ENCODE assay signal across 15 mouse cellular contexts in the genomic region with DNA sequence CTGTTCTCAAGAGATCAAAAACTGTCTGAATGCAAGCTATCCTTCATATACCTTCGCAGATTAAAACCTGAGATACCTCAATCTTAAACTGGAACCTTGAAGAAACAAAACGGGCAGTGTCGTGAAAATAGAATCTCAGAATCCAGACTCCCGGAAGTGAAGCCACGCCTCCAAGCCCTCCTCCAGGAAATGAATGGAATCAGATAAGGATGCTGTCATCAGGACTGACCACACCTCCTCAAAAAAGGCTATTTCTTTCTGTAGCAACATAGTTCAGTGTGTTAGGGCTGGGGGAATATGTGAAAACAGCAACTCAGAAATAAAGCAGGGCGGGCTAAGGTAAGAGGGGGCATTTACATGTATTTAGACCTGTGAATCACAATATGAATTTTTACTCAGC.
"Had no signal": no experiment of that assay in that cellular context is flagged by ENCODE, and none has a peak within 500 bp of the region (broad histone marks: within the 10 kb centered on the region; RNA-seq: fewer than 3 reads in every experiment).

No protein-coding gene starts in this region.

- H3K4me2 ChIP-seq: kidney, embryonic 15.5 days; limb, embryonic 13.5 days; midbrain, embryonic 12.5 days; neural tube, embryonic 13.5 days had no signal

- H3K27ac ChIP-seq: kidney, embryonic 15.5 days; limb, embryonic 13.5 days; liver, embryonic 14.5 days; midbrain, embryonic 12.5 days; neural tube, embryonic 13.5 days had no signal

- H3K4me3 ChIP-seq: kidney, embryonic 15.5 days; limb, embryonic 13.5 days; megakaryocyte, embryonic 14.5 days; midbrain, embryonic 12.5 days; neural tube, embryonic 13.5 days had no signal

- H3K9ac ChIP-seq: kidney, embryonic 15.5 days; limb, embryonic 13.5 days; liver, embryonic 14.5 days; midbrain, embryonic 12.5 days; neural tube, embryonic 13.5 days had no signal

- H3K27me3 ChIP-seq: kidney, embryonic 15.5 days; limb, embryonic 13.5 days; megakaryocyte, embryonic 14.5 days; neural tube, embryonic 13.5 days had no signal

- ATAC-seq: lung, postnatal 0 days; midbrain, embryonic 16.5 days had no signal

- DNase-seq: kidney, adult 2 months; kidney, postnatal 14 days; left cerebral cortex, postnatal 4 days; lung, adult 2 months; lung, postnatal 36 days; retina, postnatal 1 day; thymus, postnatal 14 days had no signal

- H3K9me3 ChIP-seq: kidney, embryonic 15.5 days; limb, embryonic 13.5 days; midbrain, embryonic 12.5 days; neural tube, embryonic 13.5 days had no signal

- H3K36me3 ChIP-seq: kidney, embryonic 15.5 days; limb, embryonic 13.5 days; midbrain, embryonic 12.5 days; neural tube, embryonic 13.5 days had no signal
